Mouse (Mus musculus) spleen, adult 2 months (tissue): ENCODE data around the gene Gm20683.
"Not testable (repeated sequence)": the region's sequence is repeated elsewhere in the genome, so short reads cannot be mapped to it uniquely, and the experiment has no call there.

ENCODE experiments used
- CTCF ChIP-seq: fragments of 200-500 bp; IDR thresholded peaks from 2 replicates; pipeline ENCODE4 v1.5.1; 2011; ENCODE audit warnings: mild to moderate bottlenecking, inconsistent platforms; ENCODE audit not compliant: insufficient read depth, insufficient read length, insufficient replicate concordance; ENCODE audit errors: extremely low read depth
- POLR2A ChIP-seq: fragments of 200-500 bp; IDR thresholded peaks from 2 replicates; pipeline ENCODE4 v1.6.1; 2011; ENCODE audit warnings: low read depth, low read length, inconsistent platforms

DNA sequence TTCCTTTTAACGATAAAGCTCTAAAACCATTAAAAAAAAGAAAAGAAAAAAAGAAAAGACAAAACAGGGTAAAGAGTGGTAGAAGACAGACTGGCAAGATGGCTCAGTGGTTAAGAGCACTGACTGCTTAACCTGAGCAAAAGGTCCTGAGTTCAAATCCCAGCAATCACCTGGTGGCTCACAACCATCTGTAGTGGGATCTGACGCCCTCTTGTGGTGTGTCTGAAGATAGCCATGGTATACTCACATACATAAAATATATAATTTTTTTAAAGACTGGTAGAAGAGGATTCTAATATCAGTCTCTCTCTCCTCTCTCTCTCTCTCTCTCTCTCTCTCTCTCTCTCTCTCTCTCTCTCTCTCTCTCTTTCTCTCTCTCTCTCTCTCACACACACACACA is 34.1 kb downstream of the Gm20683 start:
- TF ChIP-seq CTCF, POLR2A: not testable (repeated sequence)
